Mouse (Mus musculus): ENCODE results near the gene Dus3l.

The Dus3l gene

DNA sequence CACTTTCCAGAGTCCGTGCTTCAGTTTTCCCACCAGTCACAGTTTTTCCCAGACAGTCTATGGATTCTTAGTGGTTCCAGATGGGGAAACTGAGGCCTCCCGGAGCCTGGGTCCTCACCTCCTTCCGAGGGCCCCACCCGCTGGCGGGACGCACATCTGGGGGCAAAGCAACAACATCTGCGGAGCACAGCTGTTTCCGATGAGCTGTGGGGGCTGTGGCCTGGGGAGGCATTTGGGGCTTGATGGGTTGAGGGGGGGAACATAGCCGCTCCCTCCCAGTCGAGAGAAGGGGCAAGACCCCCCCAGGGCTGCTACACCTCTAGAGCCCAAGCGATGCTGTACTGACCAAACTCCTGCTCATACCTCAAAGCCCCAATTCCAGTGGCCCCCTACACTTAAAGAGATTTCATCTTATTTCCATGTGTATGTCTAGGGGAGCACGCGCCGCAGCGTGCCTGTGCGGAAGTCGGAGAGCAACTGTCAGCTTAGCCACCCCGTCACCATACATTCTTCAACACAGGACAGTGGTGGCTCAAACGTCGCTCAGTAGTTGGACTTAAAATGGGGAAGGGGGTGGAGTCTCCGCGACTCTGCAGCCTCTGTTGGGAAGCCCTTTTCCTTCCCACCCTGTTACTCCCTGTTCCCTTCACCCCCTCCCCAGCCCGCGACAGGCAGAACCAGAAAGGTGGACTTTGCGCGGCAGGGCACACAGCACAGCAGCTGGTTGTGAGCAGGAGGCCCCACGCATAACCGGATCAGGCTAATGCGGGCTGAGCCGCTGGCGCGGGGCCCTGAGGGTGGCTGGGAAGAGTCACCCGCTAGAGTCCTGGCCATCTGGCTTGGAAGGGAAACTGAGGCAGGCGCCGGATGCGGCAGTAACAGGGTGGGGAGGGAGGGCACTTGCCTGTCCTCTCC, 10.0 kb upstream of the Dus3l start:
- DNase-seq (ENCODE audit: low spot score): no peak

DNA sequence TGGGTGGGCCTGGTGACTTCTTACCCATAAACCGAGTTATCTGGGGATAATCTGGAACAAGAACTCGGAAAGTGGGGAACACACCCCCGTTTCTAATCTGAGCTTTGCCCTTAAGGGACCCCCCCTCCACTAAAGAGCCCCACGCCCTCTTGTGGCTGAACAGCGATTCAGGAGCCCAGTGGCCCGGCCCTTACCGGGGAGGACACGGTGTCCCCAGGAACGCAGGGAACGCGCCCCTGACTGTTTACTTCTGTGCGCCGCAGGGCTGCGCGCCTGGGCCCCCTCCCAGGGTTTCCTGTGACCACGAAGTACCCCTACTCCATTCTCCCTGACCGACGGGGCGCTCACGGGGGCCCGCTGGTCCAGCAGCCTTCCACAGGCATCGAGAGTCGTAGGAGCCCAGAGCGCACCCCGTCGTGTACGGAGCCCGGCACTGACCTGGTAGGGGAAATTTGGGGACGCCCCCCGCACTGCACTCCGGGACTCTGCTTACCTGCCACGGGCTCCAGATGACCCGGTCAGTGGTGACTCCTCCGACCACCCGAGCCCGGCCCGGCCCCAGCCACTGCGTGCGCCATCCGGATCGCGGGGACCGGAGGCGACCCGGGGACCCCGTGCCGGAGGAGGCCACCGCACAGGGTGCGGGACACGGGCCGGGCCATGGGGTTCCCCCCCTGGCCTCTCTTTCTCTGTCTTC, 7.7 kb upstream of the Dus3l start:
- no peak for DNase-seq (ENCODE audit: low spot score)

DNA sequence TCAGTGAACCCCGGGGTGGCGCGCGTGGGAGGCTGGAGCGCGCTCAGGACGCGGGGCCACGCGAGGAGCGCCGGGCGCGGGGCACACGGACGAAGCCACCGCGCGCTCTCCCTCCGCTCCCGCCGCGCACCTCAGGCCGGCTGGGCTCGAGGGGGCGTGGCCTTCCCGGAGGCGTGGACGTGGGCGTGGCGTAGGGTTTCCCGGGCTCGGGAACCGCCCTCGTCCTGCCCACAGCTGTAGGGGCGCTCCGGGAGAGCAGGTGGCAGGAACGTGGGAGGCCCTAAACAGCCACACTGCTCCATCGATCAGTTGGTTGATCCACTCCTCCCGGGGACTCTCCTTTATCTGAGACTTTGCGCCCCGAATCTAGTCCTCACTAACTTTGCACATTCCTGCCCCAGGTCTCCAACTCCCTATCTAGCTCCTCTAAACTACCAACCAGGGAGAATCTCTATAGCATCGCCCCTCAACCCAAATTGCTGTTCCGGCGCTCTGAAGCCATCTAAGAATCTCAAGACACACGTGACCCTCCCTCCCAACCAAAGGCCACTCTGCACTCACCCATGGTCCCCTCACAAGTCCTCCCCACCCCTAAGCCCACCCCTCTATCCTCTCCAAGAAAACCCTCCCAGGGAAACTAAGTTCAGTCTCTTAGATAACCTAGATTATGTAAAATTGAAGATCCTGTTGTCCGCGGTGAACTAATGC, 7.0 kb upstream of the Dus3l start, which contains the start of gene Nrtn:
Gene Nrtn, minus strand, starts transcription at position 115 of the 708 bp plus-strand sequence.
- DNase-seq (ENCODE audit: low spot score): peak; percentile 78

DNA sequence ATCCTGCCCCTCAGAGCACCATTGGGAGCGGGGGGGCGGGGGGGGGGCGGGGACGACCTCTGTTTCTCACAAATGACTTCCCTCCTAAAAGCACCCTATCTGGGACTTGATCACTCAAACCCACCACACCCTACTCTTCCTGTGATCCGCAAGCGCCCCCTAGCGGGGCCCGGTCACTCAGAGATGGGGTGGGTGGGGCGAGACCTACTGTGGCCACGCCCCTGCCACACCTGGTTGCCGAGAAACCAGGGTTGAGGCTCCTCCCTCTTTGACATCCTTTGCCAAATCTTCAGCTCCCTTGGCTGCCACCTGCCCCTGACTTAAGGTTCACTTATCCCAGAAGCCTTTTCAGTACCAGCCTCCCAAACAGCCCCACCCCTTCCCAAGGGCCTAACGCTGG, 6.4 kb upstream of the Dus3l start:
- DNase-seq (ENCODE audit: low spot score): no peak

DNA sequence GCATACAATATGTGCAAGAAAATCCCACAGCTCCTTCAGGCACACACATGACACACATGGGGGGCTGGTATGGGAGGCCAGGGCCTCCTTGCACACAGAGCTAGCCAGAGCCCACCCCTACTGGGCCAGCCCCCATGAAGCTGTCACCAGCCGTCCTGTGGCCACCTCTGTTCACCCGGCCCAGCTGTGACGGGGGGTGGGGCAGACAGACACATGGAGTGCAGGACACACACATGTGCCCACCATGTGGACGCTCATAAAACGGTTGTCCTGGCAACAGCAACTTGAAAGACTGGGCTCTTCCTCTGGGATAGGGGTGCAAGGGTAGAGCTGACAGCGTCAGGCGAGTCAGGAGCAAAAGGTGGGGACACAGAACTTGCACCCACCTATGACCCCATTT, 5.3 kb upstream of the Dus3l start:
- DNase-seq (ENCODE audit: low spot score): no peak

DNA sequence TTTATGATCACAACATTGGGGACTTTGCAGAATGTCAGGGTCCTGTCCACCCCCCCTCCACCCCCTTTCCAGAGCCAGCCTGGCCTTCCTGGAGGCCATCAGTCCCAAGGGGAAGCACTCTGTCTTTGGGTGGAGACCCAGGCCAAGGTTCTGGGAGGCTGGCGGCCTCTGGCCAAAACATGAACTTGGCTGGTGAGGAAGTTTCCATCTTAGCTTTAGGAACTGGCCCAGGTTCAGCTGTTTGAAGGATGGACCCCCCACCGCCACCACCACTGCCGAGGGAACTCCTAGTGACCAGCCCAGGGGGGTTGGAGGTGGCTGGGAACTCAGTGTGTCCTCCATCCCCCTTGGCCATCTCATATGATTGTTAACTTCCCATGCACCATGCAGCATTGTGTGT, 3.5 kb upstream of the Dus3l start:
- no peak for DNase-seq (ENCODE audit: low spot score)

DNA sequence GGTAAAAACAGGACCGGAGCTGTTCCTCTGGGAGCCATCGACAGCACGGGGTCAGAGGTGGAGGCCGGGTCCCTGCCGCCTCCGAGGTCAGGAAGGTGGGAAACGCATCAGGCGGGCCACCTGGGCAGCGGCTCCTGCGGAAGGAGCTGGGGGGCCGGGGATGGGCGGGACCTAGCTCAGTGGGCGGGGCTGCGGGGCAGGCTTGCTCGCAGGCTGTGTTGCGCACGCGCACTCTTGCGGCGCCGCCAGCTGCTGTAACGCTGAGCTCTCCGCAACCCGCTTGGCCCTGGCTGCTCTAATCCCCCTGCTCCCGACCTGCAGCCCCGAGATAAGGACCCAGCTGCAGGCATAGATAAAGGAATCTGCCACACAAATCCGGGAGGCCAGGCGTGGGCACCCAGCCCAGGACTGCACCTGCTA, 2.6 kb upstream of the Dus3l start:
- DNase-seq (ENCODE audit: low spot score): peak; percentile 82

DNA sequence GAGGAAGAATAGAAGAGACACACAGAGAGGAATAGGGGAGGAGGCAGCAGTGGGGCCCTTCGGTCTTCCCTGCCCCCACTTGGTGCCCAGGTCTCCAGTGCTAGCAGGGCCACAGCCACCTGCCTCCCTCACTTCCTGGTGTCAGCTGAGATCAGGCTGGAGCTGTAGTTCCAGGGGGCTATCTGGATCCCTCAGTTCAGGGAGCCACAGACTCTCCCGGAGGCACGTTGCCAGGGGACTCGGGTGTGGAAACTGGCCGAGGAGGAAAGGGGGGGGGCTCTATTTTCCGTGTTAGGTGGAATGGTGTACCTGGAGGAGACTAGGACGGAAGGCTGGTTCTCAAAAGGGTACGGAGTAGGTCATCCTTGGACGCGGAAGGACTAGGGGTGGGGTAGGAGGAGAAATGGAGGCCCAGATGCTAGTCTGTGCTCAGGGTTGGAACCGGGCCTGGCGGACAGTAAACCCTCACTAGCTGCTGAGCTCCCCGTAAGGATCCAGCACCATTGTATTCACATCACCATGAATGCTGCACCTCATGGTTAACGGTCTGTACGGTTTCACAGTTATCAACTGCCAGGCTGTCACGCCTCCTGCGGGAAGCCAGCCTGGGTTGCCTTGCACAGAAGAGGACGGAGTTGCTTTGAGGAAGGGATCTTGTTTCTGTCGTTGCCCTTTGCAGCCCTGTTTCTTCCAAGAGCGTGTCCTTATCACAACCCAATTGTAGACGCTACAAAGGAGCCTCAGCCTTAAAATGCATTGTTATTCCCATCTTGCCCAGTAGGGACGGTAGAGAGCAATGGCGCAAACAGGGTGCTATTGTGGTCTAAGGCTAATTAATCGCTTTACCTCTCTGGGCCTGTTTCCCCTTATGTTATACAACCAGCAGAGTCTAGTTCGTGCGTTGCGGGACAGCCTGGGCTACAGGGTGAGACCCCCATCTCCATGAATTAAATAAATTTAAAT, 1.5 kb upstream of the Dus3l start:
- no peak for DNase-seq (ENCODE audit: low spot score)

DNA sequence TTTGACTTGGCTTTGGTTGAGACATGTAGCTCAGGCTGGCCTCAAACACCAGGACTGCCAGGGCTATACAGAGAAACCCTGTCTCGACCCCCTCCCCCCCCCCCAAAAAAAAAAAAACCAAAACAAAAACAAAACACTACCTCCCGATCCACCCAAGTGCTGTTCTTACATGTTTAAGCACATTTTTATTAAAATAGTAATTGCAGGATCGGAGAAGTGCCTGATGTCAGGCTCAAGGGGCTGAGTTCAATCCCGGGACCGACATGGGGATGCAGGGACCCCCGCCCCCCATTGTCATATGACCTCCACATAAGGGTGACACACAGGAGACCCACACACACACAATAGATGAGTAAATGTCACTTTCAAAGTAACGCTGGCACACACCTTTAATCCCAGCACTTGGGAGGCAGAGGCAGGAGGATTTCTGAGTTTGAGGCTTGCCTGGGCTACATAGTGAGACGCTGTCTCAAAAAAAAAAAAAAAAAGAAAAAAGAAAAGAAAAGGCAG, 761 bp upstream of the Dus3l start:
- DNase-seq (ENCODE audit: low spot score): no peak

DNA sequence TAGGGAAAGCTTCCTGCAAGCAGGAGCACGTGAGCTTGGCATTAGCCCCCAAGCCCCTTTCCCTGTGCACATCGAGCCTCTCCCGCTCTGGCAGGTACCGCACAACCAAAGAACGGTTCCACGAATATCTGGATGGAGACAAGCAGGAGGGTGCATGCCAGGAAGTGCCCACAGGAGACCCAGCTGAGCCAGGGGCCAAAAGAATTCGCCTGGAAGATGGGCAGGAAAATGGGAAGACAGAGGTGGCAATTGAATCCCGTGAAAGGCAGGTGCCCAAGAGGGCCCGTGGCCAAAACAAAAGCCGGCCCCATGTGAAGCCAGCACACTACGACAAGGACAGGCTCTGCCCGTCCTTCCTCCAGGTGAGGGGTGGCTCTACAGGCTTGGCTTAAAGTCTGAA, 874 bp downstream of the Dus3l start:
- no peak for DNase-seq (ENCODE audit: low spot score)

DNA sequence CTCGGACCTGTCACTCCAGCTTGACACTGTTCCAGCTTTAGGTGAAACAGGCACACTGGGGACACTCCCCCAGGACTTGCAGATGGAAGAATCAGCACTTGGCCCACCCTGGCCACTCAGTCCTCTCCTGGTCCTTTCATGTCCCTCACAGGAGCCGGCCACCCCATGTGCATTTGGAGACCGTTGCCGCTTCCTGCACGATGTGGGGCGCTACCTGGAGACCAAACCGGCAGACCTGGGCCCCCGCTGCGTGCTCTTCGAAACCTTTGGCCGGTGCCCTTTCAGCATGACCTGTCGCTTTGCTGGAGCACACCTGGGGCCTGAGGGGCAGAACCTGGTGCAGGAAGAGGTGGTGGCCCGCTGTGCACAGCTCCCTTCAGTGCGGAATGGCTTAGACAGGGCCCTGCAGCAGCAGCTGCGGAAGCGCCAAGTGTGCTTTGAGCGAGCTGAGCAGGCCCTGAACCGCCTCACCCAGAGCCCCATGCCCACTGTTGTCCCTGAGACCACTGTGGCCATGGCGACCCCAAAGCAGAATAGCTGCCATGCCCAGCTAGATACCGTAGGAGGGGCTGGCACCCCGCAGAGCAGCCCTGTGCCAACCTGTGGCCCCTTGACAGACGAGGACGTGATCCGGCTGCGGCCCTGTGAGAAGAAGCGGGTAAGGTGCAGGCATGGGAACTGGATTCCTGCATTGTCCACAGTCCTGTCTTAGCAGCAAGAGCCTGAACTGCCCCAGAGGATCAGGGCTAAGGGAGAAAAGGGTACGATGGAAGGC, 2.3 kb downstream of the Dus3l start:
- DNase-seq (ENCODE audit: low spot score): no peak

DNA sequence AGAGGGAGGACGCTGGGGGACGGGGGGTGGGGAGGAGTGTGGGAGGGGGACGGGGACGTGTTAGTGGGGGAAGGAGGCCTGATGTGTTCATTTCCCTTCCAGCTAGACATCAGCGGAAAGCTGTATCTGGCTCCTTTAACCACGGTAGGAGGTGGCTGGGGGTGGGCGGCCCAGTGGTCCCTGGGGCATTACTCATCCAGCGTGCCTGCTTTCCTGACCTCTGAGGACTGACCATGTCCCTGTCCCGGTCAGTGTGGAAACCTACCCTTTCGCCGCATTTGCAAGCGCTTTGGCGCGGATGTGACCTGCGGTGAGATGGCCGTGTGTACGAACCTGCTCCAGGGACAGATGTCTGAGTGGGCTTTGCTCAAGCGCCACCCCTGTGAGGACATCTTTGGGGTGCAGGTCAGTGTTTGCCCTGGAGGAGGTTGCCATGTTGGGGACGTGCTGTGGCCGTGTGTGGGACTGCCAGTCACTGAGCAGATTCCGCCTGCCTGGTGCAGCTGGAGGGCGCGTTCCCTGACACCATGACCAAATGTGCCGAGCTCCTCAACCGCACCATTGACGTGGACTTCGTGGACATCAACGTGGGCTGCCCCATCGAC, 3.1 kb downstream of the Dus3l start:
- DNase-seq (ENCODE audit: low spot score): no peak

DNA sequence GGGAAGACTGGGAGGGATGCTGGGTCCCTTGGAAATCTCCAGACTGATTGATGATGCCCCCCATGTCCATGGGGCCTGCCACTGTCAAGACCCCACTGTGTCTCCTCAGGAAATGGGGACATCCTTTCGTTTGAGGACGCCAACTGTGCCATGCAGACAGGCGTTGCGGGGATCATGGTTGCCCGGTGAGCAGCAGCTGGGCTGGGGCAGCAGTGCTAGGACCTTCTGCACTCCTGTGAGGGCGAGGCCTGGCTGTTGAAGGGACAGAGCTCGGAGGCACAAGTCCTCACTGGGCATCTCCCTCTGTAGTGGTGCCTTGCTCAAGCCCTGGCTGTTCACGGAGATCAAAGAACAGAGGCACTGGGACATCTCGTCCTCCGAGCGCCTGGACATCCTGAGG, 4.4 kb downstream of the Dus3l start:
- DNase-seq (ENCODE audit: low spot score): no peak

DNA sequence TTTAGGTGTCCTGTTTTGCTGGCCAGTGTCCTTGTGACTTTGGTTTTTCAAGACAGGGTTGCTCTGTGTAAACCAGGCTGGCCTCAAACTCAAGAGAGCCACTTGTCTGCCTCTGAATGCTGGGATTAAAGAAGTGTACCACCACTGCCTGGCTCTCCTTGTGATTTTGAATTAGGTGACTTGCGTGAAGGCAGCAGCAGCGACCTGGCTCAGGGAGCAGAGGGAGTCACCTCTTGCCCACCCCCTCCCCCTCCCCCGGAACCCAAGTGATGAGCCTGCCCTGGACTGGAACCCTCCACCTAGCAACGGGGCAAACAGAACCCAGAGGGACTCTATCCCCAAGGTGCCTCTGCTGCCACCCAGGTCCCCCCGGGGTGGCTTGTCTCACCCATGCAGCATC, 5.4 kb downstream of the Dus3l start, which contains the start of gene Prr22:
Gene Prr22, plus strand, starts transcription at position 301 of the 400 bp plus-strand sequence.
- no peak for DNase-seq (ENCODE audit: low spot score)

DNA sequence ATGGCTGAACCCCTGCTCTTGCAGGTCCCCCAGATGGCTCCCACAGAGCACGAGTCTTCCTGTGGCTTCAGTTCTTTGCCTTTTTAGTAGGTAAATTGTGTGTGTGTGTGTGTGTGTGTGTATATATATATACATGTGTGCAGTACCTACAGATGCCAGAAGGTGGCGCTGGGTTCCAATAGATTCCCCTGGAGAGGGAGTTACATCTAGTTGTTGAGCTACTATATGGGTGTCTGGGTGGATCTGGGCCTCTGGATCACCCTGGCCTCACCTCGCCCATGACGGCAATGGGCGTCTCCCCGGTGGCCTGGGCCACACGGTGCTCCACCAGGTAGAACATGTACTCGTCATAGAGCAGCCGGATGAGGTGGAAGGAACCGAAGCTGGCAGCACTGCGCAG, 13.0 kb downstream of the Dus3l start:
- DNase-seq (ENCODE audit: low spot score): no peak

DNA sequence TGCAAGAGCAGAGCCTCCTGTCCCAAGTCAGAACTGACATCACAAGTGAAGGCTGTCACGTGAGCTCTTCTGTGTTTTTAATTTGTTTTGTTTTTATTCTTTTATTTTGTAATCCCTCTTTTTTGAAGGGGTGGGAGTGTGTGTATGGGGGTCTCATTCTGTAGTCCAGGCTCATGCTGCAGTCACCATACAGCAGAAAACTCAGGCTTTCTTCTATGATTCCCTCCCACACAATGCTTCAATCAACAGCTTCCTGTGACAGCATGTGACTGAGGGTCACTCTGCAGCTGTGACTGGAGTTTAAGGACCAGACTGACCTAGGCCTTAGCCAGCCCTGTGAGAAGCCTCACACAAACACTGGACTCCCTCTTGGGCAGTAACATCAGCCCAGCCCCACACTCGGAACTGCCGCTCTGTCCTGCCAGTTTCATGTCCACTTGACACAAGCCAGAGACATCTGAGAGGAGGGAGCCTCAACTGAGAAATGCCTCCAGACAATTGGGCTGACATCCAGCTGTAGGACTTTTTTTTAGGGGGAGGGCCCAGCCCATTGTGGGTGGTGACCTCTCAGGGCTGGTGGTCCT, 14.3 kb downstream of the Dus3l start:
- DNase-seq (ENCODE audit: low spot score): no peak

DNA sequence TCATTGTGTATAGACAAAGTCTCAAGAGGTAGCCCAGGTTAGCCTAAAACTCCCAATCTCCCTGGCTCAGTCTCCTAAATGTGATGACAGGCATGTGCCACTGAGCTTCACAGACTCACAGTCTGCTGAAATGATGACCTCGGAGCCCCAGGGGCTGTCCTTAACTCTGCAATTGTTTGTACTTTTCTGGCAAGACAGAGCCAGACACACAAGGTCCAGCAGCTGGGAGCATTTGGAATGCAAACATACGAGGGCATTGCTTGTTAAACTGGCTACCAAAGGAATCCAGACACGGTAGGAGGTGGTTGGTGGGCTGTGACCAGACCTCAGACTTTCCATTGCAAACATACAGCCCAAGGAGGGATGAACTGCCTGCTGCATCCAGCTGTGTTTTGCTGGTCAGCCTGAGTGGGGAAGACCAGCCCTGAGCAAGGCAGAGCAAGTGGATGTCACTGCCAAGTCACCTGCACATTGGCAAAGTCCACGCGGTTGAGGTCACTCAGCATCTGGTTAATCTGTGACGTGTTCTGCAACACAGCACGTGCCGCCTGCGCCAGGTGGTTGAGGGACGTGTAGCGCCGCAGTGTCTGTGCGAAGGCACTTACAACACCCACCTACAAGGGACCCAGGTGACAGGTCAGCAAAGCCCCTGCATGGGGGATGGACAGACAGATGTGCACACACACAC, 15.9 kb downstream of the Dus3l start:
- no peak for DNase-seq (ENCODE audit: low spot score)

DNA sequence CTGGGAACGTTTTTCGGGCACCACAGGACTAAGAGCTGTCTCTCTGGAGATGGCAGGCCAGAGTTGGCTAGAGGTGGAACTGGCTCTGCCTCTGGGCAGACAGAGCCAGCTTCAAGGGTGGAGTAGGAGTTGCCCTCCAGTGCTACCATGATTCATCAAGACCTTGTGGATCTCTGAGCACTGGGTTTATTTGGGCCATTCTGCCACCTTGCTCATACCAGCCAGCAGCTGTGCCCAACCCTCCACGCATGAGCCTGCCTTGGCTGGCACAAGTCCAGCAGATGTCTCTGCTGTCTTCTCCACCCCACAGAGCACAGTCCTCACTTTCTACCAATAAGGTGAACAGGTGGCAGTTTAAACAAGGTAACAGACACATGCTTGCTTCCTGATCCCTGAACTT, 24.3 kb downstream of the Dus3l start:
- no peak for DNase-seq (ENCODE audit: low spot score)

DNA sequence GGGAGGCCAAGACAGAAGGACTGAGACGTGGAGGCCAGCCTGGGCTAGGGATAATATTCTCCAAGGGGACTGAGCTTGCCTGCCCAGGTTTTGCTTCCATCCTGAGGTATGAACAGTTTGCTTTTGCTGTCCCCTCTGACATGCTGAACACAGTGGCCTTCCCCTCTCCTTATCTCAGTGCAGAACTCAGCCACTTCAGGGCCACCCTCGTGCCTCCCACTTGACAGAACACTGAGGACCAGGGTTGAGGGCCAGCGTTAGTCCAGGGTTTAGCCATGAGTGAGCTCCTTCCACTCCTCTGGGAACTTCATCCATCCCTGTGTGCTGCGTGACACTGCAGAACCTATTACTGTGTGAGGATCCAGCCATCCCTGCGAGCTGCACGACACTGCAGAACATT, 24.7 kb downstream of the Dus3l start:
- no peak for DNase-seq (ENCODE audit: low spot score)

Measured in ovary, adult 18-20 months (tissue).